Mouse (Mus musculus) kidney, embryonic 16.5 days (tissue): ENCODE measurements around the gene Nr1d2. TPM values are rescaled to one million over a fixed set of nuclear protein-coding genes. Genes with fewer than 3 reads are reported as not detected.
"Not testable (repeated sequence)": the region's sequence is repeated elsewhere in the genome, so short reads cannot be mapped to it uniquely, and the experiment has no call there.

Experiments
- ATAC-seq: fragments of 200-750 bp; cut with Nextera tagmentation; 2 replicates; pipeline ENCODE4 v1.8.0; 2017; ENCODE audit warnings: moderate TSS enrichment; ENCODE audit not compliant: low FRiP score, low TSS enrichment
- H3K27ac ChIP-seq: fragments of 300-500 bp; sonication (generic); 2 replicates; pipeline ENCODE4 v1.5.1; 2014; ENCODE audit warnings: low read length
- H3K27me3 ChIP-seq: fragments of 300-500 bp; sonication (generic); 2 replicates; pipeline ENCODE4 v1.6.1; 2014; ENCODE audit warnings: low read length, control low read depth, mixed read lengths; ENCODE audit not compliant: insufficient read depth
- H3K36me3 ChIP-seq: fragments of 300-500 bp; sonication (generic); 2 replicates; pipeline ENCODE4 v1.6.1; 2014; ENCODE audit warnings: low read length, control low read depth, mixed read lengths; ENCODE audit not compliant: insufficient read depth
- H3K4me1 ChIP-seq: fragments of 300-500 bp; sonication (generic); 2 replicates; pipeline ENCODE4 v1.6.1; 2014; ENCODE audit warnings: low read length, control low read depth, mixed read lengths; ENCODE audit not compliant: insufficient read depth
- H3K4me2 ChIP-seq: fragments of 300-500 bp; sonication (generic); replicated peaks from 2 replicates; pipeline ENCODE4 v1.6.1; 2014; ENCODE audit warnings: low read depth, low read length
- H3K4me3 ChIP-seq: fragments of 300-500 bp; sonication (generic); 2 replicates; pipeline ENCODE4 v1.5.1; 2014; ENCODE audit warnings: mild to moderate bottlenecking, low read length
- H3K9ac ChIP-seq: fragments of 300-500 bp; sonication (generic); replicated peaks from 2 replicates; pipeline ENCODE4 v1.6.1; 2014; ENCODE audit warnings: low read length
- H3K9me3 ChIP-seq: fragments of 300-500 bp; sonication (generic); 2 replicates; pipeline ENCODE4 v1.6.1; 2016; ENCODE audit warnings: low read length, control low read depth
- WGBS: fragments of 180-500 bp; shearing (Covaris S2); extraction: QIAGEN DNeasy Blood & Tissue Kit; methylation state at CpG from one replicate; pipeline ENCODE4 v1.1.7; 2014; 5-methylcytosine and 5-hydroxymethylcytosine counted together
- microRNA-seq: library from miRNA; unstranded; fragments of <30 nt; microRNA quantifications from one replicate; pipeline ENCODE4, GENCODE M21; 2016
- polyA plus RNA-seq: library from polyadenylated mRNA; unstranded; fragments of >200 nt; fragmentation: Nextera tagmentation; extraction: Ambion mirVana; gene quantifications from 2 replicates; pipeline ENCODE4 v1.2.1, GENCODE M21; 2015

Gene Nr1d2
- polyA plus RNA-seq, 1 experiment from 2014 or later, result 10.3 TPM

DNA sequence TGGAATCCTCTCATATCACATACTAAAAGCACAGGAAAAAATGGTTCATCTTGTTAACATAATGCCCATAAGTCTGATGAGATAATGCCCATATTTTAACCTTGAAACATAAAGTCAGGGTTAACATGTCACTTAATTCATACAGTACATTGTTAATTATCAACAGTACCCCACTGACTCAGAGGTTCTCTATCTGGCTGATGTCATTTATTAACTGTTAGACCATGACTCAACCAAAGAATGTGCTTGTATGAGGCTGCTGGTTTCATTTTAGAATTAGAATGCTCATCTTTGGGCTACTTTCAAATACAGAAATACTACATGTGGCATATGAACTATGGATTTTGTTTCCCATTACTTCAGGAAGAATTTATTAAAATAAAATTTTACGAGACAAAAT, 34.6 kb downstream of the Nr1d2 start:
- not testable (repeated sequence) for H3K36me3 ChIP-seq, H3K9ac ChIP-seq, ATAC-seq, H3K4me1 ChIP-seq, H3K27me3 ChIP-seq, H3K27ac ChIP-seq, H3K4me3 ChIP-seq, H3K9me3 ChIP-seq, H3K4me2 ChIP-seq
- 96% methylated on average over 1 of the region's 1 CpGs for WGBS

- H3K4me2 ChIP-seq, result no peak overlapping the region
- WGBS, result 96% methylated on average over 5 of the region's 5 CpGs
- H3K9me3 ChIP-seq, result peaks cover 8% of the 10 kb centered on the region
- H3K27me3 ChIP-seq, result no peaks in the 10 kb centered on the region
- H3K27ac ChIP-seq, result no peak overlapping the region
- H3K36me3 ChIP-seq, result 0 out of 2 replicates have a peak, but pooled peaks cover 3% of the 10 kb centered on the region
- H3K4me1 ChIP-seq, result no peaks in the 10 kb centered on the region
- H3K4me3 ChIP-seq, result no peak overlapping the region
- no peak overlapping the region for H3K9ac ChIP-seq
- ATAC-seq, result peak; percentile 15; the same call in 1 of the 2 replicates
Observed at GRCm38 (mm10) chr14:18201413-18201812, 37.5 kb downstream of the Nr1d2 start.

DNA sequence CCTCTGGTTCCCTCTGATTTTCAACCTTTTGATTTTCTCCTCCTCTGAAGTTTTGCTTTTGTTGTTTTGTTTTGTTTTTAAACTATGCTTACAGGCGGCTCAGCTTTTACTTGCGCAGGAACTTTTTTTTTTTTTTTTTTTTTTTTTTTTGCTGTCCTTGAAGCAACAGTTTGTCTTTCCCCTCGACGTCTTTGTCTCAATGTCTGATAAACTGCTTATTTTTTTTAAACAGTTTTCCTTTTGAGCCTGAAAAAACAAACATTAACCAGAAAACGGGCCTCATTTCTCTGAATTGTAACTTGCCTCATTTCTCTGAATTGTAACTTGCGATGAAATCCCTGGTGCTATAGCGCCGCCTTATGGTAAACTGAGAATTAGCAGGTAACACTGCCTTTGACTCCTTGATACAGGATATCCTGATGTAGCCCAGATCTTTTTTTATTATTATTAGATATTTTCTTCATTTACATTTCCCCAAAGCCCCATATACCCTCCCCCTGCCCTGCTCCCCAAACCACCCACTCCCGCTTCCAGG, 52.0 kb downstream of the Nr1d2 start:
- H3K36me3 ChIP-seq, result no peaks in the 10 kb centered on the region
- H3K9ac ChIP-seq, result no peak overlapping the region
- H3K27me3 ChIP-seq, result no peaks in the 10 kb centered on the region
- no peak overlapping the region for H3K4me3 ChIP-seq
- no peaks in the 10 kb centered on the region for H3K4me1 ChIP-seq
- WGBS, result 45% methylated on average over 9 of the region's 9 CpGs
- no peak overlapping the region for H3K27ac ChIP-seq
- ATAC-seq, result no peak
- no peak overlapping the region for H3K4me2 ChIP-seq
- H3K9me3 ChIP-seq, result no peaks in the 10 kb centered on the region

DNA sequence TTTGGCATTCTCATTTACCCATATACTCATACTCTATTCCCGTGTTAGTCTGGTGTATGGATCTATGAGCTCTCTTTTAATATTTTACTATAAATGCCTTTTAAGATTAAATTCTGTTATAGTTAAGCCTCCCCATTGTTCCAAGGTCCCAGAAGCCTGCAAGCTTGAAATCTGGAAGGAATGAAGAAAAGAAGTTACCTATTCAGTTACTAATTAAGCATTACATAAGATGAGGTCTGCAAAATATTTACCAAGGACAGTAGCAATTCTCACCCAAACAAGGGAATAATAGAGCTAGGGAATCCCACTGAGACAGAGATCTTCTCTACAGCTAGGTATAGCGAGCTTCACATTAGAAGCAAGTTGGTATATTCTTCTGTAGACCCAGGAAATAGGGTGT, 61.4 kb downstream of the Nr1d2 start:
- 70% methylated on average over 2 of the region's 2 CpGs for WGBS
- H3K36me3 ChIP-seq, H3K4me1 ChIP-seq, H3K9me3 ChIP-seq, H3K4me2 ChIP-seq, H3K27ac ChIP-seq, H3K9ac ChIP-seq, H3K4me3 ChIP-seq, H3K27me3 ChIP-seq: not testable (repeated sequence)
- ATAC-seq, result 0 out of 2 replicates have a peak, but pooled peaks have one; percentile 31

DNA sequence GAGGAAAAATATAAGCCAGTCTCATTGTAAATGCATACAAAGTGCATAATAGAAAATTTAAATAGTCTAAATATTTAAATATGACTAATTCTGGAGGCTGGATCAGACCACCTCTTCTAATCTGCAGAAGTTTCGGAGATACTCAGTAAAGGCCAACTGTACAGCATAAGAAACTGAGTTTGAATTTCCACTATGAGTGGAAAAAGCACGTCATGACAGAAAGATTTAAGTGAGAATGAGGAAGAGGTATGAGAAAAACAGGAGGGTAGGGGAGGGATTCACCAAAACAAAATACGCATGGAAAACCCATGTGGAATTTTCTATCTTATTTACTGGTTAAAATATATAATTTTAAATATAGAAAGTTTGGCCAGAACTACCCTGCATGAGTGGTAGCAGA, 71.3 kb downstream of the Nr1d2 start:
- no peaks in the 10 kb centered on the region for H3K9me3 ChIP-seq
- no peaks in the 10 kb centered on the region for H3K27me3 ChIP-seq
- WGBS, result 87% methylated on average over 3 of the region's 3 CpGs
- H3K4me3 ChIP-seq, result no peak overlapping the region
- no peak overlapping the region for H3K27ac ChIP-seq
- no peak for ATAC-seq
- H3K4me2 ChIP-seq, result no peak overlapping the region
- H3K36me3 ChIP-seq, result no peaks in the 10 kb centered on the region
- no peaks in the 10 kb centered on the region for H3K4me1 ChIP-seq
- no peak overlapping the region for H3K9ac ChIP-seq

GRCm38 (mm10) chr14:18167041-18167440, 71.9 kb downstream of the Nr1d2 start:
- Histone ChIP-seq H3K4me2 (no peak overlapping the region), H3K27ac (no peak overlapping the region), H3K4me1 (no peaks in the 10 kb centered on the region), H3K27me3 (no peaks in the 10 kb centered on the region), H3K9me3 (no peaks in the 10 kb centered on the region), H3K9ac (no peak overlapping the region), H3K36me3 (no peaks in the 10 kb centered on the region), H3K4me3 (no peak overlapping the region)
- ATAC-seq, result no peak

Small RNAs within 50 kb of the gene (microRNA-seq; reads per million reads assigned to microRNA genes)
- gene Gm44469, result not detected

Other genes starting within 250 kb of the Nr1d2 start
- gene Nkiras1, start 32.0 kb upstream of the Nr1d2 start, polyA plus RNA-seq, result 13.3 and 18.4 TPM in 2 replicates
- gene Rpl15, start 32.3 kb upstream of the Nr1d2 start, polyA plus RNA-seq, result 366 and 373 TPM in 2 replicates
- 131 and 141 TPM in 2 replicates for gene Ube2e1, start 92.7 kb upstream of the Nr1d2 start, polyA plus RNA-seq